In the genomic region with DNA sequence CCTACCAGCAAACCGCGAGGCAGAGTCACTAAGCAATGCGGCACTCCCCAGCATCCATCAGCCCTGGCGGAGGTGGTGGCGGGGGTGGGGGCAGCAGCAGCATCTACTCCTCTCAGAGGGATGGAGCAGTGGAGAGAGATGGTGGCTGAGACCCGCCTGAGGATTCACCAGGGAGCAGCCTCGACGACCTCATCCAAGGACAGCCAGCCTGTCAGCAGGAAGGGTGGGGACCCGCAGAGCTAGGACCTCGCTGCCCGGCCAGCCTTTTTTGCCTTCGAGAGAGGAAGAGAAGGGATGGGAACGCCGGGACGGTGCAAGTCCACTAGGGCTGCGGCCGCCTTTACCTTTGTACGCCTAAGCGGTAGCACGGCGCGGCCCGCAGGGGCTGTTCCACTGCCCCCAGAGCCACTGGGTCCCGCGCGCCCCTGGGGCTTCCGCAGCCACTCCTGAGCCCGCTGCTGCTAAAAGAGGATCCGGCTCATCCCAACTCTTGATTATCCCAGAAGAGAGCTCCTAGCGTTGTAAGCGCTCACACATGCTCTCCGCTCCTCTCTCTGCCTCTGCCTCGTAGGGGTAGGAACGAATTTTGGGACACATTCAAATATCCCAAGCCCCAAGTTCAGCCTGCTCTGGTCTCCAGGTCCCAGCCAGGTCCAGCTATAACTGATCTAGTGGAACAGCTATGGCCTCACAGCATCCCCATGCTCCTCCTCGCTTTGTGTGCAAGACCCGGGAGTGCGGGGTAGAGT, we compare ENCODE assay signal across 9 mouse cellular contexts. TPM values are rescaled to one million over a fixed set of nuclear protein-coding genes. Genes with fewer than 3 reads are reported as not detected.
DNase-seq lines count a peak whose midpoint lies in the region; ATAC-seq lines count a peak whose summit lies in the region.
"Had no signal": no experiment of that assay in that cellular context is flagged by ENCODE, and none has a peak within 500 bp of the region (broad histone marks: within the 10 kb centered on the region; RNA-seq: fewer than 3 reads in every experiment).

Gene Clvs2 (minus strand): TSS at position 639 of the 749 bp plus-strand sequence.

- peak within 1 kb of the TSS; percentile 83 for H3K4me3 ChIP-seq in midbrain, embryonic 15.5 days

- peak; percentile 96 for ATAC-seq in midbrain, embryonic 15.5 days (replicated peaks)

- H3K36me3 ChIP-seq in midbrain, embryonic 15.5 days (replicated peaks), result no peaks in the 10 kb centered on the region

- DNase-seq in adrenal gland, adult 2 months, result peak; percentile 14
- DNase-seq in adrenal gland, adult 8-10 months, result no peak
- DNase-seq in spleen, postnatal 4 days (ENCODE audit: low spot score in 2 of 2), result peak; percentile 14 to 66
- no peak for DNase-seq in spleen, adult 12 weeks (ENCODE audit: low spot score)
- peak; percentile 80 for DNase-seq in frontal cortex, postnatal 14 days (ENCODE audit: low spot score in 2 of 2)
- DNase-seq in layer of hippocampus, postnatal 10 days (ENCODE audit: low spot score in 2 of 2), result peak; percentile 79 to 84
- no peak for DNase-seq in yolk sac, embryonic 10.5 days (ENCODE audit: low spot score)

- peak within 1 kb of the TSS; percentile 80 for H3K4me2 ChIP-seq in midbrain, embryonic 15.5 days

- H3K27me3 ChIP-seq in midbrain, embryonic 15.5 days (replicated peaks), result no peaks in the 10 kb centered on the region

- peaks cover 23% of the 10 kb centered on the region for H3K4me1 ChIP-seq in midbrain, embryonic 15.5 days

- WGBS in midbrain, embryonic 15.5 days, result under 1% methylated on average over 37 of the region's 37 CpGs

- peak within 1 kb of the TSS; percentile 94 for H3K27ac ChIP-seq in midbrain, embryonic 15.5 days

- peak within 1 kb of the TSS; percentile 87 for H3K9ac ChIP-seq in midbrain, embryonic 15.5 days

- H3K9me3 ChIP-seq in midbrain, embryonic 15.5 days, result no peaks in the 10 kb centered on the region

RNA-seq across cellular contexts. Expression of gene Clvs2, which starts in this region (rescaled TPM):
- total RNA-seq in adrenal gland, adult 2 months (2021), result under 1 TPM in 1 of 2 experiments, not detected in 1; 0.14 TPM
- polyA plus RNA-seq in adrenal gland, adult 2 months (2012; rRNA removed), result 0.06 TPM in 1 of 2 replicates, not detected in the other
- total RNA-seq in adrenal gland, adult 8-10 months (2022), result under 1 TPM; 0.25 to 0.40 (median 0.33) TPM
- total RNA-seq in layer of hippocampus, postnatal 10 days (2021), result 10 to 100 TPM; 60.3 to 61.0 TPM
- 21.2 and 23.4 TPM in 2 replicates for polyA plus RNA-seq in midbrain, embryonic 15.5 days (2015; fragmentation: Nextera tagmentation; extraction: Ambion mirVana)
- polyA plus RNA-seq: spleen, adult 2 months had no signal

Comparison
In these comparisons a context has a peak if more than half of its experiments do, and no peak if none do; other contexts are left out.
1. RNA of gene Clvs2 (total RNA-seq): 60.3 to 61.0 TPM in layer of hippocampus, postnatal 10 days; 0.25 to 0.40 TPM in adrenal gland, adult 8-10 months and 0.14 TPM in adrenal gland, adult 2 months; every median in the first group is over 10 times any median in the second.
2. RNA of gene Clvs2 (polyA plus RNA-seq): 21.2 to 23.4 TPM in midbrain, embryonic 15.5 days; 0.06 TPM in adrenal gland, adult 2 months; every median in the first group is over 10 times any median in the second.
3. DNase-seq: peak in spleen, postnatal 4 days (2 of 2), frontal cortex, postnatal 14 days (2 of 2) and layer of hippocampus, postnatal 10 days (2 of 2); none in adrenal gland, adult 8-10 months (single experiment), spleen, adult 12 weeks (single experiment) and yolk sac, embryonic 10.5 days (single experiment).
4. Peak in DNase-seq in adrenal gland, adult 2 months; RNA of the gene not detected or under 1 TPM.